Mouse (Mus musculus) ES-E14 (cell line): Measurements from ENCODE around the gene Slamf9. TPM values are rescaled to one million over a fixed set of nuclear protein-coding genes. Genes with fewer than 3 reads are reported as not detected.

Experiments
- DNase-seq: peaks from one replicate; pipeline ENCODE4 v3.0.0-alpha.2; 2013; ENCODE audit warnings: low read depth, low spot score
- H3K27ac ChIP-seq: 2 replicates; pipeline ENCODE4 v1.5.1; 2012; ENCODE audit warnings: low read depth, mild to moderate bottlenecking, low read length, moderate library complexity, mixed read lengths; ENCODE audit not compliant: poor library complexity, insufficient read depth, severe bottlenecking
- H3K36me3 ChIP-seq: 2 replicates; pipeline ENCODE4 v1.6.1; 2012; ENCODE audit warnings: mild to moderate bottlenecking, low read length, moderate library complexity, mixed read lengths; ENCODE audit not compliant: control insufficient read depth, poor library complexity, insufficient read depth, severe bottlenecking
- H3K4me1 ChIP-seq, 2 experiments: fragments of 150-350 bp in 1 of 2; sonication (generic) in 1 of 2; 2 replicates each; pipeline ENCODE4 v1.6.1; 2012; ENCODE audit warnings: low read length in 2 of 2, mild to moderate bottlenecking in 1 of 2, mixed read lengths in 1 of 2; ENCODE audit not compliant: control insufficient read depth in 2 of 2, insufficient read depth in 2 of 2, poor library complexity in 1 of 2
- H3K4me3 ChIP-seq, 2 experiments: fragments of 150-350 bp in 1 of 2; sonication (generic) in 1 of 2; 2 replicates each; pipeline ENCODE4 v1.5.1; 2012; ENCODE audit warnings: low read length in 2 of 2, low read depth in 1 of 2, mild to moderate bottlenecking in 1 of 2, mixed read lengths in 1 of 2; ENCODE audit not compliant: insufficient read depth in 1 of 2, poor library complexity in 1 of 2, severe bottlenecking in 1 of 2
- H3K9ac ChIP-seq: 2 replicates; pipeline ENCODE4 v1.6.1; 2012; ENCODE audit warnings: low read depth, mild to moderate bottlenecking, low read length, mixed read lengths; ENCODE audit not compliant: poor library complexity, insufficient read depth, severe bottlenecking
- H3K9me3 ChIP-seq: fragments of 150-350 bp; sonication (generic); 2 replicates; pipeline ENCODE4 v1.6.1; 2012; ENCODE audit warnings: low read depth, mild to moderate bottlenecking, low read length; ENCODE audit not compliant: control insufficient read depth, insufficient read depth
- CHD2 ChIP-seq: IDR thresholded peaks from 2 replicates; pipeline ENCODE4 v1.6.1; 2014; ENCODE audit warnings: mild to moderate bottlenecking, low read depth, low read length, inconsistent platforms
- HCFC1 ChIP-seq: IDR thresholded peaks from 2 replicates; pipeline ENCODE4 v1.6.1; 2012; ENCODE audit warnings: low read length, inconsistent platforms, borderline replicate concordance; ENCODE audit not compliant: insufficient read depth
- MAFK ChIP-seq: IDR thresholded peaks from 2 replicates; pipeline ENCODE4 v1.6.1; 2014; ENCODE audit warnings: mild to moderate bottlenecking, low read depth, low read length, inconsistent platforms; ENCODE audit not compliant: insufficient read depth
- ZC3H11A ChIP-seq: IDR thresholded peaks from 2 replicates; pipeline ENCODE4 v1.6.1; 2012; ENCODE audit warnings: low read depth, mild to moderate bottlenecking, inconsistent platforms, low read length, borderline replicate concordance
- ZNF384 ChIP-seq: IDR thresholded peaks from 2 replicates; pipeline ENCODE4 v1.6.1; 2012; ENCODE audit warnings: low read depth, low read length, inconsistent platforms
- in situ Hi-C, 2 experiments: fragments of 600-800 bp; cut with MboI; formaldehyde crosslinking; loops; one replicate each; pipeline ENCODE4 v1.15.1; 2025; ENCODE audit warnings: low sequenced_read_pairs in 2 of 2, inconsistent platforms in 1 of 2; ENCODE audit not compliant: unreplicated experiment in 2 of 2
- total RNA-seq: library from RNA; depleted of rRNA; stranded (reverse); fragments of 300-350 nt; gene quantifications from 2 replicates; pipeline ENCODE4 v1.2.3, GENCODE M21; 2012

Gene Slamf9
- total RNA-seq, 1 experiment: 2.7 TPM

DNA sequence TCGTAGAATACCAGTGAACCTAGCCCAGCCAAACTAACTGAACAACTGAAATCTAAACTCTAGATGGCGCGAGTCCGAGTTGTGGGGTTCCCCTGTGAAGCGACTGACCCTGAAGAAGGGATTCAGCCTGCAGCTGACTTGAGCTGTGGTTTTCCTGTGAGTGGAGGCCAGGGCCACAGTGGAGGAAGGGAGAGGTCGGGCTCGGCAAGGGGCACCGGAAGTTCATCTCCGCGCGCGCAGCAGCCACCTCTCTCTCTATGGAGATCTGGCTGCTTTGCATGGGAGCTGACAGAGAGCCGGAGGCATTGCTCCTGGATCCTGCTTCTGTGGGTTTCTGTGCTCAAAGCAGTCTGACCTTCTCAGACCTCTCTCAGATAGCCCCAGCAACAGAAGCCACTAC, 37.8 kb downstream of the Slamf9 start:
- in situ Hi-C loops: no loop called here
- no peak overlapping the region for H3K9ac ChIP-seq
- no peaks in the 10 kb centered on the region for H3K36me3 ChIP-seq
- TF ChIP-seq ZC3H11A (no peak), MAFK (no peak), ZNF384 (no peak), CHD2 (no peak)
- peaks cover 2 to 28% of the 10 kb centered on the region in 2 experiments; a peak in 3 of 4 replicates for H3K4me1 ChIP-seq
- no peak overlapping the region for H3K27ac ChIP-seq
- peak overlapping the region in 1 of 2 experiments; percentile 22; a peak in 1 of 4 replicates for H3K4me3 ChIP-seq
- no peaks in the 10 kb centered on the region for H3K9me3 ChIP-seq
- no peak for DNase-seq

DNA sequence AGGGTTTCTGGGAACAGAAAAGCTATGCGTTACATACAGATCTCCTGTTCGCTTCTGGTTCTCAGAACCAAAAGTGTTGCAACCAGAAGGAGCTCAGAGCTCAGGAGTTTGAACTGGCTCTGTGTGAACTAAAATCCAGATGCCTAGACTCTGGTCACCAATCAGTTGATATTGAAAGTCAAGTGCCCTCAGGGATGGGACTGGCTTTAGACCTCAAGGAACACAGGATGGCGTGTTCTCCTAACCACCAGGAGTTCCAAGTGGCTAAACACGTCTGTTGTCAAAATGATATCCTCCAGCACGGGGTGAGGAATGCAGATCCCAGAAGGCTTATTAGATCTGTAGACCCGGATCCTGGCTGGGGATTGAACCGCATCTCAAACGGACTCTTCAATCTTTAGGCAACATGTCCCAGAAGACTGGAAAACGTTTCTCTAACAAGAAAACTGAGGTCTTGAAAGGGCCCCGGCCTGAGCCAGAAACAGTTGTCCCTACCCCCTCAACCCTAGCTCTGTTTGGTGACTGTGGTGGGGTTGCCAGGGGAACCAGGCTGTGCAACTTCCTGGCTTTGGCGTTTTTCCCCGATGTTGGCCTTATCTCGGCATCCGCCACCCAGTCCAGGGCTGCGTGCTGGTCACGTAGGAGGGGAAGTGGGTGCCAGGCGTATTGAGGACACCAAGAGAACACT, 38.5 kb downstream of the Slamf9 start:
- Histone ChIP-seq H3K9ac (peak overlapping the region; percentile 4; the same call in 1 of the 2 replicates), H3K4me1 (peaks cover 2 to 28% of the 10 kb centered on the region in 2 experiments; a peak in 3 of 4 replicates), H3K9me3 (no peaks in the 10 kb centered on the region), H3K36me3 (no peaks in the 10 kb centered on the region), H3K27ac (no peak overlapping the region), H3K4me3 (peak overlapping the region in 1 of 2 experiments; percentile 22; a peak in 1 of 4 replicates)
- DNase-seq: no peak
- TF ChIP-seq CHD2 (no peak), MAFK (no peak), ZC3H11A (no peak), ZNF384 (no peak), HCFC1 (no peak)
- in situ Hi-C loops: no loop called here

DNA sequence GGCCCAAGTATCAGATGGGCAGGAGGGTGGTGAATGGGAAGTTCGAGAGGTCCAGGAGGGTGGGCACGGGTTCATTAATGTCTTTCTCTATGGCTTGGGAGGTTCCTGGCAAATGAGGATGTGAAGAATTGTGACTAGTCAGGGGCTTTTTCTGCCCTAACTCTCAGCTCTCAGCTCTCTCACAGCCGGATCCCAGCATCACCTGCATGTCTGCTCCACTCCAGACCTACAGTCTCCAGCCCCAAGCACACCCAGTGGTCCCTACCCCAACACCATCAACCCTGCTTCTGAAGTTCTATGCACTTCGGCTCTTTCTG, 39.0 kb downstream of the Slamf9 start:
- Histone ChIP-seq H3K27ac (no peak overlapping the region), H3K9ac (peak overlapping the region; percentile 4; the same call in 1 of the 2 replicates), H3K4me1 (peaks cover 2 to 31% of the 10 kb centered on the region in 2 experiments; a peak in 3 of 4 replicates), H3K4me3 (no peak overlapping the region), H3K9me3 (no peaks in the 10 kb centered on the region), H3K36me3 (no peaks in the 10 kb centered on the region)
- no peak for DNase-seq
- TF ChIP-seq ZNF384 (no peak), HCFC1 (no peak), CHD2 (no peak), MAFK (no peak)
- in situ Hi-C loops: no loop called here

DNA sequence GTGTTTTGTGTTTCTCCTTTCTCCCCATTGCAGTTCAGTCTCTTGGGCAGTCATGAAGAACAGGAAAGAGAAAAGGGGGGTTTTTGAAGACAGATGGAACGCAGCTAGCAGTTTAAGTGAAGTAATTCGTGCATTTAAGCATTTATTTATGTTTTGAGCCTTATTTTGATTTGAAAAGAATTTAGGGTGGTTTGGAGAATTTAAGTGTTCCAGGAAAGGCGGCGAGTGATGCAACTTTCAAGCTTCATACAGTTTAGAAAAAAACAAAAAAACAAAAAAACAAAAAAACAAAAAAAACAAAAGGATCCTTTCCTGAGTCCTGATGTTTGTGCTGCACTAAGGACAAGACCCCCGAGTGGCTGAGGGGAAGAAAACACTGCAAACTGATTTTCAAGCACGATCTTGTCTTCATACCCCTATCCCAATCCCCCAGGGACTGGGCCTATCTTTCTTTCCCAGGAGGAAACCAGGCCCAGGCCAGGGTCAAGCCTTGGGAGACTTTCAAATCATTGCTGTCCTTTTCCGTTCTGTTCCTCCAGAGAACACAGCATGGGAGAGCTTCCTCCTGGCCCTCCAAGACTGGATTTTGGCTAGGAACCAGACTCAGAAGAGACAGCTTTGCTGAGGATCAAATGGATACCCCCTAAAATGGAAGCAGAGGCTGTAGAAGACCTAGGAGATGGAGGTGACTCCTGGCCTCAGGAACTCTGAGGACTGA, 39.6 kb downstream of the Slamf9 start:
- Histone ChIP-seq H3K9me3 (no peaks in the 10 kb centered on the region), H3K4me1 (peaks cover 2 to 34% of the 10 kb centered on the region in 2 experiments; a peak in 3 of 4 replicates), H3K36me3 (no peaks in the 10 kb centered on the region), H3K9ac (peak overlapping the region; percentile 4; the same call in 1 of the 2 replicates), H3K4me3 (no peak overlapping the region), H3K27ac (no peak overlapping the region)
- in situ Hi-C loops: no loop called here
- TF ChIP-seq ZC3H11A (no peak), HCFC1 (no peak), MAFK (no peak), CHD2 (no peak), ZNF384 (0 out of 2 replicates have a peak, but pooled peaks have one; percentile 10)
- no peak for DNase-seq
